Mouse (Mus musculus) 3134 (cell line): Measurements from ENCODE around the gene Bdkrb1.

ENCODE experiments used
- DNase-seq: peaks from one replicate; pipeline ENCODE4 v3.0.0-alpha.2; 2011; ENCODE audit warnings: low spot score; ENCODE audit not compliant: insufficient read length; ENCODE audit errors: extremely low read depth

Bdkrb1 gene

GRCm38 (mm10) chr12:105597135-105597534, 5.8 kb upstream of the Bdkrb1 start:
- no peak for DNase-seq

DNA sequence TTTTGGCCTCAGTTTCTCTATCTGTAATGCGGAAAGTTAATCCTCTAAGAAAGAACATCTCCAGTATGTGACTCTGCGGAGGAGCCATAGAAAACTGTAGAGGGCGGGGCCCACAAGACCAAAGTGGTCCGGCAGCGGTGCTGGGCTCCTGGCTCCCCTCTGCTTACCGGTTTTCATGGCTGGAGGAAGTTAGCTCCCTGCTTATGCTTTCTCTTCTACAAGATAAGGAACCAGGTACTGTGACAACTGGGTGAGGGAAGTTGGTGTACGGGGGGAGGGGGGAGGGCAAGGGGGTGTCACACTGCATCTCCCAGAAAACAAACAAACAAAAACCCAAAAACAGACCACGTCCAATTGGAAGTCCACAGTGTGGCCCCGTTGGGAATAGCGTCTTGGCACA, 4.4 kb upstream of the Bdkrb1 start:
- DNase-seq, result no peak

GRCm38 (mm10) chr12:105599098-105599497, 3.8 kb upstream of the Bdkrb1 start:
- DNase-seq, result no peak

- no peak for DNase-seq
Measured at GRCm38 (mm10) chr12:105601586-105601985, 1.3 kb upstream of the Bdkrb1 start.

GRCm38 (mm10) chr12:105603904-105604303, 1.0 kb downstream of the Bdkrb1 start:
- DNase-seq, result no peak

DNA sequence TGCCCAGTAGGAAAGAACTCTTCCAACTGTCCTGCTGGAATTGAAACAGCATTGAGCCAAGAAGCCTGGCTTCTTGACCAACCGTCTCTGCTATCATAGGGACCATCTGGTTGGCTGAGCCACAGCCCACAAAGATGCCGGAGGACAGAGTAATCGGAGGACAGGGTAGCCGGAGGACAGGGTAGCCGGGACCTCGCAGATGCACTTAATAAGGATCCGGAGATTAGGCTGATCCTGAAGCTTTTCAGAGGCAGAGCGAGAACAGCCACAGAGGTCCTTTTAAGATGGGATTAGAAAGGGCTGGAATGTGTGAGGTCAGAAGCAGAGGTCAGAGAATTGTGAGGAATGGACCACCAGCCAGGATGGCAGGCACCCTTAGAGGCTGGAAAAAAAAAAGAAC, 2.3 kb downstream of the Bdkrb1 start:
- DNase-seq, result no peak

- no peak for DNase-seq
Measured at GRCm38 (mm10) chr12:105606881-105607280, 4.0 kb downstream of the Bdkrb1 start.

DNA sequence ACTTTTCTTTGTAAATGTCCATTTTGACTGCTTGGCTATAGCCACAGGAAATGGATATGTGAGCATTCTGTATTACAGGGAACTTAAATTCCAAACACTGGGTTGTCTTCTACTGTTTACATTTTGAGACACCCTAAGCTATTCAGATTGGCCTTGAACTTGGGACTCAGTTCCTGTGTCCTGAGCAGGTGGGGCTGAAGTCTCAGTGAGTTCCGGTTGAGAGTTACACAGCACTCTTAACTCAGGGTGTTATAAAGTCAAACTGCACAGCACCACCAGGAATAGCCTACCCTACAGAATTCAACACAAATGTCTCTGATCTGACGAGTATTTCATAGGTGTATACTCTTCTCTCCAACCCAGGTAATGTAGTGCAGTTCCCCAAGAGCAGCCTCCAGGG, 8.2 kb downstream of the Bdkrb1 start:
- no peak for DNase-seq

GRCm38 (mm10) chr12:105611748-105612147, 8.9 kb downstream of the Bdkrb1 start:
- no peak for DNase-seq

DNA sequence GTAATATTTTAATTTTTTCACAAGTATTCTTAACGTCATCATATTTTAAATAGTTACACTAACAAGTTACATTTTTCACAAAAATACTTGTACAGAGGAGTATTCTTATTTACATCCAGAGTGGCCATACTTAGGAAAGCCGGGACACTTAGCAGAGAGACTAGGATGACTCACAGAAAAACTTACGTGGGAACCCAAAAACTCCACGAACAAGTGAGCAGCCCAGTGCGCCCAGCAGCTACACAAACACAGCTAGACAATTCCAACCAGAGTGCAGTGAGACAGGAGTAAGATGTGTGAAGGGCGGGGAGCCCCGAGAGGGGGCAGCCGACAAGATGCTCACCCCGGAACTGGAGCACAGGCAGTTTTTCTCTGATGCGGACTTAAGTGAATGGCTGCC, 10.7 kb downstream of the Bdkrb1 start:
- DNase-seq, result no peak

DNA sequence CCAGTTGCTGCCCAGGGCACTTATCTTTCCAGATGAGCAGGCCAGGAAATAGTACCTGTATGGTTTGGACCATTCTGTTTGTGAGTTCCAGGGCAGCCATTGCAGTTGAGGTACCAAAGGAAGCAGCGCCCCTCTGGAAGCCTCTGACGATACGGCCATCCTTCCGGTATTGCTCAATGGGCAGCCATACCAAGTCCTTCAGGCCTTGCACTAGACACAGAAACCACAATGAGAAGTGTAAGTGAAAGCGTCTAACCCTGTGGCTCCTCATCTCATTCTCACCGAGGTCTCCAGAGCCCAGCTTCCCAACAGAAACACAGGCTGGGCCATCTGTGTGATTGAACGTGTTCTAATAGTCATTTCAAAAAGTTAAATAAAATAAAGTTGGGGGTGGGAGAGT, 19.2 kb downstream of the Bdkrb1 start:
- no peak for DNase-seq

DNA sequence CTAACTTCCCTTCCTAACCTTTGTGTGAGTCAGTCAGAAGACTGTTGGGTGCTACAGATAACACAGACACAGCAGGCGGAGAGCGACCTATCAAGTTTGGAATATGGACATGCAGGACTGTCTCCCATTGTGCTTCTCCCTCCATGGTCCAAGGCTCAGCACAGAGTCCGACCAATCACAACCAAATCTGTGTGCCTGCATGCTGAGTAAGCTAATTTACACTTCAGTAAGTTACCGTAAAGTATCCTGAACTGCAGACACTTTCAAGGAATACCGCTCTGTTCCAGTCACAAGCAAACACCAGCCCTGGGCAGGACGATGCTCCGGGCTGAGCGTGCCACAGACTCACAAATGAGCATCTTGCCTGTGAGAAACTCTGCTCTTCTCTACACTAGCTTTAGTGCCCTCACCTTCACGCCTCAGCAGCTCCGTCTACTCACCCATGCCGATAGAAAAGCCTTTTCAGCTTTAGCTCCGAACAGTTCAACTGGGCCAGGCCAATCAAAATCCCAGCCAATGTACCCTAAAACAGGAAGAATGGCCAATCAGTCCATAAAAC, 20.2 kb downstream of the Bdkrb1 start:
- DNase-seq, result no peak

DNA sequence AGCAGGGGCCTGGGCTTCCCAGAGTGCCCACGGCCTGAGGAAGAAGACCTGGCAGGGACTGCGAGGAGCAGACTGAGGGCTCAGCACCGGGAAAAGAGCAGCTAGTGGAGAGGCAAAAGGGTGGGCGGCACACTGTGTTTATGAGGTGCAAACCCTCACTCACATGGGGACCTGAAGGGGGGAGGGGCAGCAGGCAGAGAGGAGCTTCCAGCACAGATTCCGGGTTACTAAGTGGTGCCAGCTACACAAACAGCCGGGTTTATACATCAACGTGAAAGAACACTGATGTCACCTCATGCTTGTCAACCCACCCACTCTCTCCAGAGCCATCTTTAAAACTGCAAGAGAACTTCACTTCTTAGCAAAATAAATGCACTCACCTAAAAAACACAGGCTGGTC, 22.9 kb downstream of the Bdkrb1 start:
- DNase-seq, result no peak

- no peak for DNase-seq
Measured at GRCm38 (mm10) chr12:105634374-105635067, 31.6 kb downstream of the Bdkrb1 start.

- DNase-seq, result no peak
Measured at GRCm38 (mm10) chr12:105636551-105636950, 33.7 kb downstream of the Bdkrb1 start.

DNA sequence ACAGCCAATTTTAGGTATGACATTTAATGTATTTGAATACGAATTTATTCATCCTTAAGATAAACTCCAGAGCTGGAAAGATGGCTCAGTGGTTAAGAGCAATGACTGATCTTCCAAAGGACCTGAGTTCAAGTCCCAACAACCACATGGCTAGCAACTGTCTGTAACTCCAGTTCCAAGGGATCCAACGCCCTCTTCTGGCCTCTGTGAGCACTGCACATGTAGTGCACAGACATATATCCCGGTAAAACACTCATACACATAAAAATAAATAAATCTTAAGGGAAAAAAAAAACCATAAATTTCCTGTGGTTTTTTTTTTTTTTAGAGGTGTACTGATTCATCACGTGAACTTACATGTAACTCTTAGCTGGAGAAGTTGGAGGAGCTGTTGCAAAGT, 34.7 kb downstream of the Bdkrb1 start:
- DNase-seq, result no peak

DNA sequence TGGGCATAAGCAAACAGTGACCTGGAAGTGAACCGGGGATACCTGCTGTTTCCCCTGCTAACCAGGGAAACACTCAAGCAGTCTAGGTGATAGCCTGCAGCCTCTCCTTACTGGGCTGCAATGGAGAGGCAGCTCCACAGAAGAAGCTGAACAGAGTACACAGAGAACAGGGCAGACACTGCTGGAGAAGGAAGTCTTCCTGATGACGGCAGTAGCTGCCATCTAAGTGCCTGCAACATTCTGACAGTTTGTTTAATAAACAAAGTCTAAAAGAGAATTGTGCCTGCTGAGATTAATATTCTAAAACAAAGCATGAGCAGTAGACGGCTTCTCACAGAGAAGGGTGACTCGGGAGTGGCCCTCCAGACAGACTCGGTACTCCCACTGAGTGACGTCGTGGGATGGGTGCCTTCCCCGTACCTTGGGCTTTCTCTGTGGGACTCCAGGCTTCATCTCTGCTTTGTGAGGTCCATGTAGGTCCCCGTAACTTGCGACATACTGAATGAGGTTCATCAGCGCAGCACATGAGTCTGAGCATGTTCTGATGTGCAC, 40.0 kb downstream of the Bdkrb1 start:
- no peak for DNase-seq
